Mouse (Mus musculus): ENCODE measurements around the gene Sgk2. TPM values are rescaled to one million over a fixed set of nuclear protein-coding genes. Genes with fewer than 3 reads are reported as not detected.

The Sgk2 gene
- under 1 TPM; 0.26 to 0.66 TPM for total RNA-seq (2021)
- long read RNA-seq, experiment 1, result 0 reads
- long read RNA-seq, experiment 2, partial matches to known transcripts, result 2 of 2 reads
- long read RNA-seq, experiment 2, other reads (novel, unspliced or antisense), result 0 of 2 reads

DNA sequence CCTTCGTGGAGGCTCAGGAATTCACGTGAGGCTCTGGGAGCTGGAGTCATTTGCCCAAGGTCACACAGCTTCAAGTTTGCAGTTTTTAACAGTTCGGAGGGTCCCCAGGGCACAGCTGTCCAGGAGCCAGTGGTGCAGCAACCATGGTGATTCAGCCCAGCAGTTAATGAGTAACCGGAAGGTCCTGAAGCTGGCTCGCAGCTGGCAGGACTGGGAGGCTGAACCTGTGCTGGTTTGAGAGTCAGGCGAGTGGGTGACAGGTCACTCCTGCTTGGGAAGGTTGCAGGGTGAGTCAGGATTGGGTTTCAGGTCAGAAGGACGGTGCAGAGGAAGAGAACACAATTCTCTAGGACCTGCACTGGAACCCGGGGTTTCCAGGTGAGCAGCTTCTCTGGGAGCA is at the start of gene Sgk2:
Sgk2 (plus strand) TSS at position 113 of the 400 bp plus-strand sequence.
- intact Hi-C loops (cut with DNase I), result no loop called here
- Histone ChIP-seq H3K27ac (no peak within 1 kb of the TSS), H3K4me3 (no peak within 1 kb of the TSS)
- no peak for TF ChIP-seq CTCF (IDR thresholded peaks at IDR 0.05)
- no peak for DNase-seq (ENCODE audit: extremely low spot score in 1 of 2, low spot score in 2 of 2)

- intact Hi-C loops (cut with DNase I), result no loop called here
Measured at GRCm38 (mm10) chr2:162939562-162939961, 47.6 kb upstream of the Sgk2 start.

GRCm38 (mm10) chr2:162943148-162943846 is 43.8 kb upstream of the Sgk2 start, which contains the start of gene L3mbtl1:
TSS of gene L3mbtl1 (plus strand) at chr2:162943472.
- H3K4me3 ChIP-seq, result peak within 1 kb of the TSS; percentile 76
- H3K27ac ChIP-seq, result peak within 1 kb of the TSS; percentile 76
- intact Hi-C loops (cut with DNase I), result no loop called here
- peak; percentile 70 to 71 for DNase-seq (ENCODE audit: extremely low spot score in 1 of 2, low spot score in 2 of 2)
- TF ChIP-seq CTCF (IDR thresholded peaks at IDR 0.05), result no peak

More at GRCm38 (mm10) chr2:162939562-162939961, 47.6 kb upstream of the Sgk2 start:
- no peak overlapping the region for H3K4me3 ChIP-seq
- DNase-seq (ENCODE audit: extremely low spot score in 1 of 2, low spot score in 2 of 2), result no peak
- no peak for TF ChIP-seq CTCF (IDR thresholded peaks at IDR 0.05)
- H3K27ac ChIP-seq, result no peak overlapping the region

DNA sequence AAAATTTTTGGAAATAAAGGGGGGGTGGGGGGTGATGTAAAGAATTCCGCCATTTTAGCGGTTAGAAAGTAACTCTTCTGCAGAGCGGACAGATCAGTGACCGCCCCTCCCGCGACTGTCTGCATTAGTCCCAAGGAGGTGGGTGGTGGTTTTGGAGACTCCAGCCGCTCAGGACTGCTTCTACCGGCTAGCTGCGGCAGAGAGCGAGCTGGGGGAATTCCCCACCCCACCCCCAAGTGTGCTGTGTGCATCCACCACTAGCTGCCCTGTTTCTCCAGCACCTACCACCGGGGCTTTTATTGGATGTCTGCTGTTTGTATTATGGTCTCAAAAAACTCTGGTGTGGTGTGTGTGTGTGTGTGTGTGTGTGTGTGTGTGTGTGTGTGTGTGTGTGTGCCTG is 43.2 kb upstream of the Sgk2 start:
- H3K27ac ChIP-seq, result no peak overlapping the region
- TF ChIP-seq CTCF (IDR thresholded peaks at IDR 0.05), result no peak
- intact Hi-C loops (cut with DNase I), result no loop called here
- DNase-seq (ENCODE audit: extremely low spot score in 1 of 2, low spot score in 2 of 2), result no peak
- peak overlapping the region; percentile 76 for H3K4me3 ChIP-seq

DNA sequence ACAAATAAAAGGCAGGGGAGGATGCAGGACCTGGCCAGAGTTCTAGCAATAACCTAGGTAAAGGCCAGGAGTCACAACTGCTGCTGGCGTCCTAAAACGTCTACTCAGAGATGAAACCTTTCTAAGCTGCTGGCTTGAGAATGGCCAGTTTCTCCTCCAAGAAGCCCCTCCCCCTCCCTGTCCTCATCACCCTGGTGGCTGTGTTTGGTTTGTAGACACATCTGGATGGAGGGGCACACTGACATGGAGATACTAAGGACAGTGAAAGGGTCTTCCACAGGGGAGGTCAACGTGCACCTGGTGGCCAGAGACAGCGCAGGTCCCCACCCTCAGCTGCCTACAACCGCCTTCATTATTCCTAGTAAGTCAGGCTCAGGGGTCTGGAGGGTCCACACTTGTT is 40.2 kb upstream of the Sgk2 start:
- no peak for DNase-seq (ENCODE audit: extremely low spot score in 1 of 2, low spot score in 2 of 2)
- no peak overlapping the region for H3K4me3 ChIP-seq
- no peak overlapping the region for H3K27ac ChIP-seq
- no peak for TF ChIP-seq CTCF (IDR thresholded peaks at IDR 0.05)
- intact Hi-C loops (cut with DNase I), result no loop called here

DNA sequence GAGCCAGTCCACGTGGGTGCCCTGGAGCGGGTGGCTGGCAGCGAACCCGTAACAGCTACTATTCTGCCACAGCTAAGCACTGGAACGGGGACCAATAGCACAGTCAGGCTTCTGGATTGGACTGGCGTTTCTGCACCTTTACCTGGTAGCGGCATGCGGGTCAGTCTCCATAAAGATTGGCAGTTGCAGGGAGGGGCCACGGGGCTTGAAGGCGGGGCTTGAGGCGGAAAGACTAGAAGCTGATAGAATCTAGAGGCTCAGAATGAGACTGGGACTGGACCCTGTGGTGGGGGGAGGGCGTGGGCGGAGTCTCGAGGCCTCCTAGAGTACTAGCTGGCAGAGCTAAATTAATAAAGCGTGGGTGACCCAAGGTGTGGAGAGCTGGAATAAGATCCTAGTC is 39.4 kb upstream of the Sgk2 start:
- Histone ChIP-seq H3K4me3 (peak overlapping the region; percentile 31), H3K27ac (no peak overlapping the region)
- intact Hi-C loops (cut with DNase I), result no loop called here
- no peak for TF ChIP-seq CTCF (IDR thresholded peaks at IDR 0.05)
- peak in 1 of 2 experiments; percentile 53 for DNase-seq (ENCODE audit: extremely low spot score in 1 of 2, low spot score in 2 of 2)

GRCm38 (mm10) chr2:162948221-162948620 is 38.9 kb upstream of the Sgk2 start:
- Histone ChIP-seq H3K27ac (no peak overlapping the region), H3K4me3 (peak overlapping the region; percentile 31)
- intact Hi-C loops (cut with DNase I), result no loop called here
- DNase-seq (ENCODE audit: extremely low spot score in 1 of 2, low spot score in 2 of 2), result no peak
- TF ChIP-seq CTCF (IDR thresholded peaks at IDR 0.05), result no peak

DNA sequence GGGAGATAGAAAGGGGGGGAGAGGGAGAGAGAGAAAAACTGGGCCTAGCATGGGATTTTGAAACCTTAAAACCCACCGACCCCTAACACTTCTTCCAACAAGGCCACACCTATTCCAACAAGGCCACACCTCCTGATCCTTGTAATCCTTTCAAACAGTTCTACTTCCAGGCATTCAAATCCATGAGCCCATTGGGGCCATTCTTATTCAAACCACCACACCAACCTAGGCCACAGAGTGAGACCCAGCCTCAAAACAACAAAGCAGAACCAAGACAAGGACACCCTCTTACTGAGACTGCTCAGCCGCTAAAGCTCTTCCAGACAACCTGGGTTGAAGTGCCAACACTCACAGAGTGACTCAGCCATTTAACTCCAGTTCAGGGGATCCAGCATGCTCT is 36.4 kb upstream of the Sgk2 start:
- no peak for DNase-seq (ENCODE audit: extremely low spot score in 1 of 2, low spot score in 2 of 2)
- H3K4me3 ChIP-seq, result no peak overlapping the region
- TF ChIP-seq CTCF (IDR thresholded peaks at IDR 0.05), result no peak
- intact Hi-C loops (cut with DNase I), result no loop called here
- no peak overlapping the region for H3K27ac ChIP-seq

DNA sequence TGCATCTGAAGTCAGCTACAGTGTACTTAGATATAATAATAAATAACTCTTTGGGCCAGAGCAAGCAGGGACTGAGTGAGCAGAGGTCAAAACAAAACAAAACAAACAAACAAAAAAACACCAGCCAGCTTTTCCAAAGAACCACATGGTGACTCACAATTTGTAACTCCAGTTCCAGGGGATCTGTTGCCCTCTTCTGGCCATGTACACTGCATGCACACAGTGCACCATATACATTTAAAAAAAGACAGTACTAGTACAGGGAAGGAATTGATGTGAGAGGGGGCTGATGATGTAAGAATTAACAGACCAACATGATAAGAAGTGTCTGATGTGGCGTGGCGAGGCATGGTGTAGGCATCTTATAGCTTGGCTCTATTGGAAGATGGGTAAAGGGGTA is 30.3 kb upstream of the Sgk2 start:
- intact Hi-C loops (cut with DNase I), result no loop called here
- no peak for DNase-seq (ENCODE audit: extremely low spot score in 1 of 2, low spot score in 2 of 2)
- Histone ChIP-seq H3K27ac (no peak overlapping the region), H3K4me3 (no peak overlapping the region)
- peak; percentile 29; the same call in 1 of the 2 replicates for TF ChIP-seq CTCF (IDR thresholded peaks at IDR 0.05)

DNA sequence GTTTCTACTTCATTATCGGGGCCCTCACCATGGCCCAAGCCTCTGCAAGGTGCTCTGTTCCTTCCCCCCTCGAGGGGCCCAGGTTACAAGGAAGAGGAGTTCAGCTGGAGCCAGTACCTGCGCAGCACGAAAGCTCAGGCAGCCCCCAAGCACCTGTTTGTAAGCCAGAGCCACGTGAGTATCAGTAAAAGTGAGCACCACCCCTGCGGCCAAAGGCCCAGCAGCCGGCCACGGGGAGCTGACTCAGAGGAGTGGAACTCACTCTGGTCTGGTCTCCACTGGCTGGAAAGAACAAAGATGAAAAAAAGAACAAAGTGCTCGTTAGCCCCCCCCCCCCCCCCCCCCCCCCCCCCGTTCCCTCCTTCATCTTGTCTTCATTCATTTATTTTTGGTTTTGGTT is 25.8 kb upstream of the Sgk2 start:
- TF ChIP-seq CTCF (IDR thresholded peaks at IDR 0.05), result no peak
- DNase-seq (ENCODE audit: extremely low spot score in 1 of 2, low spot score in 2 of 2), result no peak
- intact Hi-C loops (cut with DNase I), result no loop called here
- Histone ChIP-seq H3K4me3 (no peak overlapping the region), H3K27ac (no peak overlapping the region)

DNA sequence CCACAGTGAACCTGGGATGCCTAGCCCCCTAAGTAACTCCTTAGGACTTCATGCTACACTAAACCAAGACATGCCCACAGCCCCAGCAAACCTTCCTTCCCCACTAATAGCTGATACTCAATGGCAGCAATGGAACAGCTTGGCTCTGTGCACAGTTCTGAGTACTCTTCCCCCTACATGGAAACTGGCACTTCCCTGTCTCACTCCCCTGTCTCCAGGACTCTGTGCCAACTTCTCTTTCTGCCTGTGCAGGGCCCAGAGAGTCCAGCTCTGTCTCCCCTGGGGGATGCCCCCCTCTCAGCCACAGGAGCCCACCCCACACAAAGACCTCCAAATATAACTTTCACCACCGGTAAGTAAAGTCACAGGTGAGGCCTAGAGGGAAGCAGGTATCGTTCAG is 20.4 kb upstream of the Sgk2 start:
- TF ChIP-seq CTCF (IDR thresholded peaks at IDR 0.05), result no peak
- intact Hi-C loops (cut with DNase I), result no loop called here
- no peak for DNase-seq (ENCODE audit: extremely low spot score in 1 of 2, low spot score in 2 of 2)
- H3K4me3 ChIP-seq, result no peak overlapping the region
- no peak overlapping the region for H3K27ac ChIP-seq

DNA sequence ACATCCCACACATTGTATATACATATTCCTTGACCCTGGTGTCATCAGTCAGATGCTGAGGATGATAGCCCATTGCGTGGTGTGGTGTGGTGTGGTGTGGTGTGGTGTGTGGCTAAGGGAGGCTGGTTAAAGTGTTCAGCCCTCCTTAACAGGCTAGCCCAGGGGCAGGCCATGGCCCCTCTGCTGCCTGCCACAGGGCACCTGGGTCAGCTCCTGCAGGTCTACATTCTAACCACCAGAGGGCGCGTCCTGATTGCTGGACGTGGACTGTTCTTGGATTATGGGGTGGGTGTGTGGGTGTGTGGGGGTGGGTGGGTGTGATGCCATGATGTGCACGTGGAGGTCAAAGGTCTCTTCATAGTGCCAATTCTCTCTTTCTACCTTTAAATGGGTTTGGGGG is 18.8 kb upstream of the Sgk2 start:
- peak; percentile 65 for TF ChIP-seq CTCF (IDR thresholded peaks at IDR 0.05)
- no peak overlapping the region for H3K4me3 ChIP-seq
- intact Hi-C loops (cut with DNase I), result no loop called here
- no peak overlapping the region for H3K27ac ChIP-seq
- DNase-seq (ENCODE audit: extremely low spot score in 1 of 2, low spot score in 2 of 2), result no peak

DNA sequence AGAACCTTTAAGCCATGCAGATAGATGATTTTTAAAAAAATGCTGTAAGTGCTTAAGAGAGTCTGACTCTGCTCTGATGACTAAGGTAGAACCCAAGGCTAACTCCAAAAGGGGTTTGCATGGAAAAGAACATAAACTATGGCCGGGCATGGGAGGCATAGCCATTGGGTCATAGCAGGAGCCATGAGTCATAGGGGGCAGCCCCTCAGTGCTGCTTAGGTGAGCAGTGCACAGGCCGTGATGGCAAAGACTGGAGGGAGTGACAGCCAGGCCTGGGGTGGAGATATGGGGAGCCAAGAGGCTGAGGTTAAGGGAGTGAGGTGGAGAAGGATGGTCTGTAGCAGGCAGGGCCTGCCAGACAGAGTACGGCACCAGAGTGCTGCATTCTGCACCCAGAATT is 18.0 kb upstream of the Sgk2 start:
- no peak for TF ChIP-seq CTCF (IDR thresholded peaks at IDR 0.05)
- Histone ChIP-seq H3K4me3 (no peak overlapping the region), H3K27ac (no peak overlapping the region)
- DNase-seq (ENCODE audit: extremely low spot score in 1 of 2, low spot score in 2 of 2), result no peak
- intact Hi-C loops (cut with DNase I), result no loop called here

Data from left cerebral cortex, adult 2 months (tissue).